Mouse (Mus musculus): Measurements from ENCODE around the gene Smco3.

DNA sequence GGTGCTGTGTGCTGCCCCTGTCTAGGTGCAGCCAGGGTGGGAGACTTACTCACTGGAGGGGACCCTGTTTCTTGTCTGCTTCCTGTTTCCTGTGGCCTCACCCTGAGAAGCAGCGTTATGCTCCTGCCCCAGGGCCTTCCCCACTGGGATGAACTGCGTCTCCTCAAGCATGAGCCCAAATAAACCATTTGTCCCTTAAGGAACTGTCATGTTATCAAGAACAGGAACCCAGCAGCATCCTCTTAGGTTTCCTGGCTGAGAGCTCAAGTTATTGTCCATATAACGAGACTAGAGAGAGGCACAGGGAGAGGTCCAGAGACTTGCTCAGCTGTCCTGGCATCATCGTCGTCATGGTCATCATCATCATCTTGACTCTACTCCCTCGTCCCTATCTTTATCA is 15.0 kb upstream of the Smco3 start:
- TF ChIP-seq POLR2A (IDR thresholded peaks at IDR 0.05; ENCODE audit: borderline replicate concordance, extremely low read depth, low read depth, low read length) (no peak), CTCF (IDR thresholded peaks at IDR 0.05; ENCODE audit: insufficient read depth, low read length) (no peak)

Measured in lung, adult 2 months (tissue).